Mouse (Mus musculus) left cerebral cortex, adult 8-10 months (tissue): Measurements from ENCODE around the gene Tdgf1. TPM values are rescaled to one million over a fixed set of nuclear protein-coding genes. Genes with fewer than 3 reads are reported as not detected.

Source experiments
- DNase-seq, 2 experiments: peaks; one replicate each; pipeline ENCODE4 v3.0.0; 2022; ENCODE audit warnings: low spot score in 2 of 2
- microRNA-seq, 2 experiments: library from miRNA; unstranded; fragments of <30 nt; microRNA quantifications; one replicate each; pipeline ENCODE4 v1.2.0; 2022
- total RNA-seq, 4 experiments: library from RNA; stranded (reverse); gene quantifications; 2 replicates each; pipeline ENCODE4 v1.2.4; 2022

Tdgf1 gene
- total RNA-seq, 4 experiments from 2014 or later: 0.77 to 0.84 TPM; not detected in 2

- DNase-seq: no peak
These were observed 31.2 kb downstream of the Tdgf1 start for GRCm38 (mm10) chr9:110914631-110915236.

- DNase-seq: no peak
These were observed 36.5 kb downstream of the Tdgf1 start for GRCm38 (mm10) chr9:110909371-110909967.

- DNase-seq: no peak
These were observed 37.3 kb downstream of the Tdgf1 start for GRCm38 (mm10) chr9:110908631-110909016.

- DNase-seq: no peak
These were observed 37.9 kb downstream of the Tdgf1 start for GRCm38 (mm10) chr9:110907838-110908630.

GRCm38 (mm10) chr9:110907201-110907837 lies 38.6 kb downstream of the Tdgf1 start:
- DNase-seq: no peak

- DNase-seq: no peak
These were observed 43.7 kb downstream of the Tdgf1 start for GRCm38 (mm10) chr9:110902271-110902670.

- no peak for DNase-seq
These were observed 44.8 kb downstream of the Tdgf1 start for GRCm38 (mm10) chr9:110901204-110901603.

GRCm38 (mm10) chr9:110899451-110900008 lies 46.4 kb downstream of the Tdgf1 start:
- no peak for DNase-seq

GRCm38 (mm10) chr9:110896595-110896994 lies 49.4 kb downstream of the Tdgf1 start:
- DNase-seq: no peak

GRCm38 (mm10) chr9:110895994-110896393 lies 50.0 kb downstream of the Tdgf1 start:
- no peak for DNase-seq

GRCm38 (mm10) chr9:110895507-110895906 lies 50.5 kb downstream of the Tdgf1 start:
- DNase-seq: no peak

GRCm38 (mm10) chr9:110893429-110893828 lies 52.5 kb downstream of the Tdgf1 start:
- no peak for DNase-seq

GRCm38 (mm10) chr9:110892552-110892951 lies 53.4 kb downstream of the Tdgf1 start:
- DNase-seq: no peak

GRCm38 (mm10) chr9:110891077-110891828 lies 54.7 kb downstream of the Tdgf1 start:
- DNase-seq: no peak

- no peak for DNase-seq
These were observed 55.8 kb downstream of the Tdgf1 start for GRCm38 (mm10) chr9:110890026-110890783.

Small RNA genes within 50 kb of the gene (microRNA-seq; reads per million reads assigned to microRNA genes)
- gene Gm24269: 0 reads per million in 2 experiments

Other genes starting within 250 kb of the Tdgf1 start
- 1 to 10 TPM in 3 of 4 experiments, not detected in 1; 2.4 to 3.2 (median 2.6) TPM for gene Myl3, start 204.3 kb downstream of the Tdgf1 start, total RNA-seq
- 1 to 10 TPM; 8.4 to 8.7 (median 8.6) TPM for gene Pth1r, start 199.0 kb downstream of the Tdgf1 start, total RNA-seq
- not detected for gene Prss42, start 148.0 kb downstream of the Tdgf1 start, total RNA-seq
- not detected for gene Prss44, start 132.2 kb downstream of the Tdgf1 start, total RNA-seq
- under 1 TPM; 0.14 to 0.35 (median 0.25) TPM for gene Prss43, start 119.5 kb downstream of the Tdgf1 start, total RNA-seq
- under 1 TPM in 3 of 4 experiments, not detected in 1; 0.30 to 0.91 (median 0.91) TPM for gene Prss45, start 111.6 kb downstream of the Tdgf1 start, total RNA-seq
- gene Prss46, start 101.7 kb downstream of the Tdgf1 start, total RNA-seq: not detected
- gene Prss50, start 88.2 kb downstream of the Tdgf1 start, total RNA-seq: 1 to 10 TPM in 3 of 4 experiments, under 1 TPM in 1; 0.95 to 2.3 (median 1.9) TPM
- gene Als2cl, start 66.3 kb downstream of the Tdgf1 start, total RNA-seq: 10 to 100 TPM in 2 of 4 experiments, 1 to 10 TPM in 2; 8.4 to 13.0 (median 10.4) TPM
- gene Tmie, start 66.0 kb downstream of the Tdgf1 start, total RNA-seq: 1 to 10 TPM; 3.1 to 6.1 (median 4.1) TPM
- gene Fam240a, start 29.3 kb downstream of the Tdgf1 start, total RNA-seq: not detected
- 1 to 10 TPM in 3 of 4 experiments, under 1 TPM in 1; 0.70 to 2.1 (median 1.5) TPM for gene Lrrc2, start 5.4 kb upstream of the Tdgf1 start, total RNA-seq
- gene Rtp3, start 44.4 kb upstream of the Tdgf1 start, total RNA-seq: under 1 TPM in 3 of 4 experiments, not detected in 1; 0.26 to 0.48 (median 0.39) TPM
- not detected for gene Ltf, start 73.1 kb upstream of the Tdgf1 start, total RNA-seq
- gene Ccrl2, start 111.4 kb upstream of the Tdgf1 start, total RNA-seq: 1 to 10 TPM in 1 of 4 experiments, under 1 TPM in 3; 0.51 to 1.5 (median 0.84) TPM
- gene Lrrfip2, start 171.4 kb upstream of the Tdgf1 start, total RNA-seq: 10 to 100 TPM; 41.1 to 45.3 (median 44.9) TPM